Mouse (Mus musculus) embryo, embryonic 10.5 days (tissue): ENCODE data around the gene Snapin.

Experiments
- DNase-seq: peaks from one replicate; pipeline ENCODE4 v3.0.0-alpha.2; 2015; ENCODE audit warnings: low spot score

Snapin gene

DNA sequence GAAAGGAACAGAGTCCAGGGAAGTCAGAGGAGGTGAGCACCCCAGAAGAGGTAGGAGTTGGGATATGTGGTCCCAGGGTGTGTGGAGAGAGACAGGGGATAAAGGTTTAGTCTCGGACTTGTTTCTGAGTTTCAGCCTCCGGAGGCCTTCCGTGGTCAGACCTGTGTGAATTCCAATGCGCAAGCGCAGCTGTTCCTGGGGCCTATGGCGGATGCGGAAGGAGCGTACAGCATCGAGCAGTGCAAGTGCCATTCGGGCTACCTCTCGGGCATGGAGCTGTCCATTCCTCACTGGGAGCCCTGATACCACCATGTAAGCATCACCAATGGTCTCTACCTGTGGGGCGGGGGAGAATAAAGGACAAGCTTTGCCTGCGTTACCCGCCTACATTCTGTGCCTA is 35.9 kb downstream of the Snapin start:
- no peak for DNase-seq

DNA sequence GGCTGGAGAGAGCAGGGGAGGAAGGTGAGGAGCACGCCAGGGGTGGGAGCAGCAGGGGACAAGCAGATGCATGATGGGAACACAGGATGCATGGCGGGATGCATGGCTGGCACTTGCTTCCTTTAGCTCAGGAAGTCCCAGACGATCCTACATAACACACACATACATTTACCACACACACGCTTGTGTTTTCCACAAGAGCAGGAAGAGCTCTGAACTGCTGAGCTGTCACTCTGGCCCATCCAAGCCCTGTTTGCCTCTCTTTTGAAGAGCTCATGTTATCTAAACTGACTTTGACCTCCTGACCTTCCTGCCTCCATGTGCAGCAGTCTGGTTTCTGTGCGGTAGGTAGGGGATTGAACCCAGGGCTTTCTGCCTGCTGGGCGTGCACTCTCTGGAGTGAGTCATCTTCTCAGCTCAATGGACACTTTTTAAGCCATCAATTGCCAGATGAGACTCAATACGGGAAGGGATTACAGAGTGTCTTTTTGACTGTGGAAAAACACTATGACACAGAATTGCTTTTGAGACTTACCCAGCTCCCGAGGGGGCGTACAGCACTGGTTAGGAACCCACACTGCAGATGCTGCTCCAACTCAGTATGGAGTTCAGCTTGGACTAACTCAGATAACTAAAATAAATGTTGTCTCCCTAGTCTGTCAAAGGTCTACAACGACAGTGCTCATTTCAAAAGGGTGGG is 39.3 kb downstream of the Snapin start:
- DNase-seq = peak; percentile 43

DNA sequence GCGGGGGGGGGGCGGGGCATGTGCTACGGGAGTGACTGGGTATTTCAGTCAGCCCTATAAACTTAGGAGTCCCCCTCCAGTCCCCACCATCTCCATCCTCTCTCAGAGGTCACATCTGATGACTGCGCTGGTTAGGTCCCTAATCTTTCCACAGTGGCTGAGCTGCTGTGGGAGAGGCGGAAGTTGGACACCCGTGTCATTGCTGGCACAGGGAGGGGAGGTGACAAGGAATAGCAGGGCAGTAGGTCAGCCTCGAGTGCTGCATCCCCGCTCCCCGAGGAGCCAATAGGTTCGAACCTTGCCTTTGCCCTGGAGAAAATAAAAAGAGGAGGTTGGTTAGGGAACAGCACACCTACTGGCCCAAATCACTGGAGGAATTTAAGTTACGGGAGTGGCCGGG is 40.0 kb downstream of the Snapin start:
- no peak for DNase-seq

DNA sequence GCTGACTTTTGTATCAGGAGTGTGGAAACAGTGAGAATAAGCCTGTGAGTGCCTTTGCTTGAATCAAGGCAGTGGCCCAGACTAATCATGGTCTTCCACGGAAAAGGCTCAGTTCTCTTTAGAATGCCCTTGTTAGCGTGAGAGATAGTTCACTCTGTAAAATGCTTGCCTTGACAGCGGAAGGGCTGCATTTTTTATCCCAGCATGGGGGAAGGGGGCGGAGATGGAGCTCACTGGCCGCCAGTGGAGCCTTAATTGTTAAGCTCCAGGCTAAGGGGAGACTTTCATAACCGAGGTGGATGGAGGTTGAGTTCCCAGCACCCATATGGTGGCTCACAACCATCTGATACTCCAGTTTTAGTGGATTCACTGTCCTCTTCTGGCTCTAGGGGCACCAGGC is 42.2 kb downstream of the Snapin start:
- no peak for DNase-seq

DNA sequence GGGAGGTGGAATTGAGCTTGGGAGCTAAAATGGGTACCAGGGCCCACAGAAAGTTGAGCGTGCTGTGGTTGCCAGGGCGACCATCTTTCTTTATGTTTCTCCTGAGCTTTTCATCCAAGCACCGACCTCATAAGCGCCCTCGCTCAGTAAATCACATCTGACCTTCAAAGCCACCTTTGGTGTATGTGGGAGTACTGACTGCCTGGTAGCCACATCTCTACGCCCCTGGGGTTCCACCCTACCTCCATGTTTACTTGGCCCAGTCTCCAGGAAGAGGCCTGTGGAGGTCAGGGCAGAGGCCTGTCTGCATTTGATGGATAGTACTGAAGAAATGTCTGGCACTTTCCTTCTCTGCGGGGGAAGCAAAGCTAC is 43.7 kb downstream of the Snapin start:
- DNase-seq = no peak

DNA sequence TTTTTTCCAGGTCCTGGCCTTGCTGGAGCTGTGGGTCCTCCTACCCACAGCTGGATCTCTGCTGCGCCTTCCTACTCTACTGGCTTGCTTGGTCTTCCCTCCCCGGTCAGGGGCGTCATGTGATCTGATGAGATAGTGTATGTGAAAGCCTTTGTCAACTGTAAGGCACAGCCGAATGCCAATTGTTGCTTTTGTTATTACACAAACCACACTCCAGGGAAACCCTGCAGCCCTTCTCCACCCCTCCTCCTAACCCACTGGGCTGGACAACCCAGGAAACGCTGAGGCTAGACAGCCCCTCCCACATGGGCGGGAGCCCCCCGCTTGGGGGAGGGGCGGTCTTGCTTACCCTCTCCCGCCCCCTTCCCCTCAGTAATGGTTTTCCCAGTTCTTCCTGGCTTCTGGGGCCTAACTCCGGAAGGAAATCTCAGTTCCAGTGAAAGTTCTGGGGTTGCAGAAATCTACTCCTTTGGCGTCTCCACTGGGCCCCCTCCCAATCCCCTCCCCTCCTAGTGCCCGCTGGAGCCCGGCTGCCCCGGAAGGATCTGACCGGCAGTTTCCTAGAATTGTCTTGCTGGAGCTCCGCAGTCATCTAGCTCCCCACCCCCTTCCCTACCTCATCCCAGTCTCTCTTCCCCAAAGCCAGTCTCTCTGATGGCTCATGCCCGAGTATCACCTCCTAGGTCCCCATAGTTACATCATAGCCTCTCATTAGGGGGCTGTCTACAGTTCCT is 44.3 kb downstream of the Snapin start:
- DNase-seq = peak; percentile 97

DNA sequence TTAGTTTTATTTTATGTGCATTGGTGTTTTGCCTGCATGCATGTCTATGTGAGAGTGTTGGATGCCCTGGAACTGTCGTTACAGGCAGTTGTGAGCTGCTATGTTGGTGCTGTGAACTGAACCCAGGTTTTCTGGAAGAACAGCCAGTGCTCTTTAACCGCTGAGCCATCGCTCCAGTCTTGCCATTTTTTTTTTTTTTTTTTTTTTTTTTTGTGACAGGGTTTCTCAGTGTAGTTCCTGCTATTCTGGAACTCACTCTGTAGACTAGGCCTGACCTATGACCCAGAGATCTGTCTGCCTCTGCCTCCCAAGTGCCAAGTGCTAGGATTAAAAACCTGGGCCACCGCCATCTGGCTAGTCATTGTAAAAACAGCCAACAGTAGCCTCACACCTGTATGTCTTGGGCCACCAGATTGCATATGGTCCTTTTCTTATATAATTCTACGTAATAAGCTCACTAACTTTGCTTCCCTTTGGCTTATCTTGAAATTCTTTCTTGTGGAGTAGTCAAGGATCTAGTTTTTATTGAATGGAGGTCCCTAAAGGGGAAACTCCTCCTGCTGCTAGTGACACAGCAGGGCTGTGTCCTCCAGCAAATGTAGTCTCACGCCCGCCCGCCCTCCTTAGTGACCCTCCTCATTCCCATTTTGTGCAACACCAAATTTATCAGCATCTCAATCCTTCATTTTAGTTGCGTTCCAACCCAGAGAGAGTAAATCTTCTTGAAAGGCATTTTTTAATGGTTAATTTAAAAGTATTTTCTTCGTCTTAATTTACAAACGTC is 45.2 kb downstream of the Snapin start:
- DNase-seq = peak; percentile 42

DNA sequence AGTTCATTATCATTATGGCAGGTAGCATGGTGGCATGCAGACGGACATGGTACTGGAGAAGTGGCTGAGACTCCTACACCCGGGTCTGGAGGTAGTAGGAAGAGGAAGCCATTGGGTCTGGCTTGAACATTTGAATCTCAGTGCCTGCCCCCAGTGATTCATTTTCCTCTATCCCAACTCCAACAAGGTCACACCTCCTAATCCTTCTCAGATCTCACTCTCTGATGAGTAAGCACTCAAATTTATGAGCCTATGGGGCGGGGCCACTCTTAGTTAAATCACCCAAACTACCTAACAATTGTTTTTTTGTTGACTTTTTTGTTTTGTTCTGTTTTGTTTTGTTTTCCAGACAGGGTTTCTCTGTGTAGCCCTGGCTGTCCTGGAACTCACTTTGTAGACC is 46.9 kb downstream of the Snapin start:
- no peak for DNase-seq

DNA sequence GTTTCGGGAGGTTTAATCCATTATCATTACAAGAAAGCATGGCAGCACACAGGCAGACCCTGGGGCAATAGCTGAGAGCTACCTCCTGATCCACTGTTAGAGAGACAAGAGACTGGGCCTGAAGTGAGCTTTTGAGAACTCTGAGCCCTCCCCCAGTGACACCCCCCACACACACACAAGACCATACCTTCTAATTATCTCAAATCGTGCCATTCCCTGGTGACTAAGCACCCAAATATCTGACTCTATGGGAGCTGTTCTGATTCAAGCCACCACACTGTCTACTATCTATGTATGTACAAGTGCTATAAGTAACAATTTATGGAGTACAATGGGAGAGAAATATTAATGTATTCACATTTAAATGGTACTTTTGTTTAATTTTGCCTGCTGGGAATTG is 50.1 kb downstream of the Snapin start:
- DNase-seq = no peak
